Mouse (Mus musculus): ENCODE results near the gene Dlg5. TPM values are rescaled to one million over a fixed set of nuclear protein-coding genes. Genes with fewer than 3 reads are reported as not detected.
A peak's percentile ranks its signal among the peaks of the same experiment; 100 is the strongest.

Gene Dlg5
- total and polyA plus RNA-seq, 2 experiments from 2014 or later, result 13.4 to 51.2 TPM

DNA sequence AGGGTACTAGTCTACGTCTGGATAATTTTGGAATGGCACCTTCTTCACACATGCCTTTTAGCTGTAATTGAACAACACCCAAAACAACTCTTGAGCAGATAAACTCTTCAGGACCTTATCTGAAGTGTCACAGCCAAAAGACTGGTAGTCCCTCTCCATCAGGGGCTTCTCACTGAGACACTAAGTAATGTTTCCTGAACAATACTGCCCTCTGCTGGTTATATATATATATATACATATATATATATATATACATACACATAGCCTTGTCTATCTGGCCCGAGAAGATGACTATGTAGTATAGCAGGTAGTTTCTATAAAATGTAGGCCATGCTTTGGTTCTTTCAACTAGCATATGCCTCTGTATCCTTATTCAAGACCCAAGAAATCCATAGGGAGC lies 29.8 kb upstream of the Dlg5 start:
- H3K27ac ChIP-seq, result no peak overlapping the region
- no peaks in the 10 kb centered on the region for H3K36me3 ChIP-seq (ENCODE audit: insufficient read depth, low read length)
- no peak overlapping the region for H3K4me3 ChIP-seq (ENCODE audit: low read length)
- DNase-seq (ENCODE audit: low spot score), result peak; percentile 81
- ATAC-seq, result peak; percentile 78; the same call in 1 of the 2 replicates
- no peak overlapping the region for H3K4me2 ChIP-seq (ENCODE audit: low read depth, low read length)
- H3K9ac ChIP-seq (replicated peaks; ENCODE audit: low read length), result no peak overlapping the region
- H3K27me3 ChIP-seq (ENCODE audit: insufficient read depth, low read length), result no peaks in the 10 kb centered on the region
- WGBS, result 48% methylated on average over 2 of the region's 2 CpGs
- H3K9me3 ChIP-seq (ENCODE audit: low read length), result no peaks in the 10 kb centered on the region
- H3K4me1 ChIP-seq (ENCODE audit: insufficient read depth, low read length), result no peaks in the 10 kb centered on the region
- TF ChIP-seq CTCF (IDR thresholded peaks at IDR 0.05; ENCODE audit: low read depth), result peak; percentile 46

DNA sequence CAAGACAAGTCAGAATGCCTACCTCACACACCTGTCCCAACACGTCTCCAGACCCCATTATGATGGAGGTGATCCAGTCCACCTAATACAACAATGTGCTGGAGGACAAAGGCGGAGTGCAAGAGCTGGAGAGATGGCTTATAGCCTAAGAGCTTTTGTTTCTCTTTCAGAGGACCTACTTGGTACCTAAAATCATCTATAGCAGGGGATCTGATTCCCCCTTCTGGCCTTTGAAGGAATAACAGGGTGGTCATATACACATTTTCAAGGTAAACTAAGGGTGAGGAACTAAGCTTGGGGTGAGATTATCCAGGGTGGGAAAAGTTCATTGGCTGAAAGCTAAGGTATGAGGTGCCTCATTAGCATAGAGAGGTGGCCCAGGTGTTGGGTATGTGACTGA lies 27.9 kb upstream of the Dlg5 start:
- Histone ChIP-seq H3K27ac (no peak overlapping the region), H3K9ac (replicated peaks; ENCODE audit: low read length) (no peak overlapping the region), H3K4me2 (ENCODE audit: low read depth, low read length) (no peak overlapping the region), H3K4me3 (ENCODE audit: low read length) (no peak overlapping the region), H3K9me3 (ENCODE audit: low read length) (no peaks in the 10 kb centered on the region), H3K36me3 (ENCODE audit: insufficient read depth, low read length) (no peaks in the 10 kb centered on the region), H3K4me1 (ENCODE audit: insufficient read depth, low read length) (no peaks in the 10 kb centered on the region), H3K27me3 (ENCODE audit: insufficient read depth, low read length) (no peaks in the 10 kb centered on the region)
- WGBS, result 58% methylated on average over 2 of the region's 2 CpGs
- TF ChIP-seq CTCF (IDR thresholded peaks at IDR 0.05; ENCODE audit: low read depth), result peak; percentile 82
- ATAC-seq (peak; percentile 25; the same call in 1 of the 2 replicates), DNase-seq (ENCODE audit: low spot score) (peak; percentile 72)

DNA sequence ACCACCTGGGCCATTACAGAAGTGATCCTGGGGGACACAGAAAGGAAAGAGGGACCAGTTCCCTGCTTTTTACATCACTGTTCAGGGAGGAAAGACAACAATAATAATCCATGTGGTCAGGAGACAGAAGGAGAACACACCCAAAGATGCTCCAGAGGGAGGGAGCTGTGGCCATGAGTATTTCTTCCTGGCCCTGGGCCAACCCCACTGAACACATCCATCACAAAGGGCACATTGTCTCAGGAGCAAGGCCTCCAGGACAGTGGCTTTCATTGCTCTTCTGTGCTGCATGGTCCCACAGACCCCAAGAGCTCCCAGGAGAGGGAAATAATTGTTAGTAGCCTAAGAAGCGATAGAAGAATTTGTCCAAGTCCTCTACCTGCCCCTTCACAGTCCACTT lies 23.9 kb upstream of the Dlg5 start:
- WGBS, result 59% methylated on average over 1 of the region's 1 CpGs
- H3K36me3 ChIP-seq (ENCODE audit: insufficient read depth, low read length), result no peaks in the 10 kb centered on the region

DNA sequence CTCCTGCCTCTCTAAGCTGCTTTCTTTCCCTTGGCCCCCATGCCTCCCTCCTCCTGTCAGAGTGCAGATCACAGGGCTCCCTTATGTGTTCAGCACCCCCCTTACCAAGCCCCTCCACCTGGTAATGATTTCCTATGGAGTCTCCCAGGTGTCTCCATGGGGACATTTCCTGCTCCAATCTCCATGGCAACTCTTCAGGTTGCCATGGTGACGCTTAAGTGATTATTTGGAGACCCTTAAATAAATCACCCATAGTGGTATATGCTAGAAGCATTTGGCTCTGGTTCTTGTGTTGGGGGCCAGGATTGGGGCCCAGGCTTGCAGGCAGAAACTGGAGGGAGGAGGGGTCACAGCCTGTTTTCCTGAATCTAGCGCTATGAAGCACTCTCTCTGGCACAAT lies 17.2 kb upstream of the Dlg5 start:
- Histone ChIP-seq H3K27ac (peak overlapping the region; percentile 59), H3K4me1 (ENCODE audit: insufficient read depth, low read length) (peaks cover 8% of the 10 kb centered on the region; the same call in 1 of the 2 replicates), H3K4me3 (ENCODE audit: low read length) (no peak overlapping the region), H3K9me3 (ENCODE audit: low read length) (no peaks in the 10 kb centered on the region), H3K4me2 (ENCODE audit: low read depth, low read length) (no peak overlapping the region), H3K36me3 (ENCODE audit: insufficient read depth, low read length) (no peaks in the 10 kb centered on the region), H3K27me3 (ENCODE audit: insufficient read depth, low read length) (no peaks in the 10 kb centered on the region), H3K9ac (replicated peaks; ENCODE audit: low read length) (no peak overlapping the region)
- no peak for TF ChIP-seq CTCF (IDR thresholded peaks at IDR 0.05; ENCODE audit: low read depth)
- WGBS, result 40% methylated on average over 2 of the region's 2 CpGs
- ATAC-seq (peak; percentile 88), DNase-seq (ENCODE audit: low spot score) (peak; percentile 84)

More for the DNA sequence above, 23.9 kb upstream of the Dlg5 start:
- Histone ChIP-seq H3K4me3 (ENCODE audit: low read length) (no peak overlapping the region), H3K27me3 (ENCODE audit: insufficient read depth, low read length) (no peaks in the 10 kb centered on the region), H3K9ac (replicated peaks; ENCODE audit: low read length) (no peak overlapping the region), H3K9me3 (ENCODE audit: low read length) (no peaks in the 10 kb centered on the region), H3K27ac (no peak overlapping the region), H3K4me1 (ENCODE audit: insufficient read depth, low read length) (no peaks in the 10 kb centered on the region), H3K4me2 (ENCODE audit: low read depth, low read length) (no peak overlapping the region)
- DNase-seq (ENCODE audit: low spot score) (no peak), ATAC-seq (no peak)
- no peak for TF ChIP-seq CTCF (IDR thresholded peaks at IDR 0.05; ENCODE audit: low read depth)

DNA sequence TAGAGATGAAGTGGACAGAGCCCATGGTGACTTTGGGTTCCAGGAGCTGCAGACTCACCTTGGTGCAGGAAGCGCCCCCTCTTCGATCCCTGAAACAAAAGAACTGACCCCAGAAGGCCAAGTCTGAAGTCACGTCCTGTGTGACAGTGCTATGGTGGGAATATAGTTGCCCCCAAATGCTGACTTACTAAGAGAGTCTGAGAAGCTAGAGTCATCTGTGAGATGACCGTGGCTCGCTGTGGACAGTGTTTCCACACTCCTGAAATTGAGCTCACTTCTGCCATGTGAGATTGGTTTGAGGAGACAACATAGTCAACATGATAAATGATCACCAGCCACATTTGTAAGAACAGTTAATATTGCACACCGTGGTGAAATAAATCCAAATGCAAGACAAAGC lies 16.7 kb upstream of the Dlg5 start:
- Histone ChIP-seq H3K4me2 (ENCODE audit: low read depth, low read length) (no peak overlapping the region), H3K9ac (replicated peaks; ENCODE audit: low read length) (no peak overlapping the region), H3K27ac (peak overlapping the region; percentile 59; the same call in 1 of the 2 replicates), H3K4me3 (ENCODE audit: low read length) (no peak overlapping the region), H3K9me3 (ENCODE audit: low read length) (no peaks in the 10 kb centered on the region), H3K4me1 (ENCODE audit: insufficient read depth, low read length) (peaks cover 8% of the 10 kb centered on the region; the same call in 1 of the 2 replicates), H3K36me3 (ENCODE audit: insufficient read depth, low read length) (no peaks in the 10 kb centered on the region), H3K27me3 (ENCODE audit: insufficient read depth, low read length) (no peaks in the 10 kb centered on the region)
- 68% methylated on average over 6 of the region's 6 CpGs for WGBS
- ATAC-seq (peak; percentile 8; the same call in 1 of the 2 replicates), DNase-seq (ENCODE audit: low spot score) (no peak)
- no peak for TF ChIP-seq CTCF (IDR thresholded peaks at IDR 0.05; ENCODE audit: low read depth)

DNA sequence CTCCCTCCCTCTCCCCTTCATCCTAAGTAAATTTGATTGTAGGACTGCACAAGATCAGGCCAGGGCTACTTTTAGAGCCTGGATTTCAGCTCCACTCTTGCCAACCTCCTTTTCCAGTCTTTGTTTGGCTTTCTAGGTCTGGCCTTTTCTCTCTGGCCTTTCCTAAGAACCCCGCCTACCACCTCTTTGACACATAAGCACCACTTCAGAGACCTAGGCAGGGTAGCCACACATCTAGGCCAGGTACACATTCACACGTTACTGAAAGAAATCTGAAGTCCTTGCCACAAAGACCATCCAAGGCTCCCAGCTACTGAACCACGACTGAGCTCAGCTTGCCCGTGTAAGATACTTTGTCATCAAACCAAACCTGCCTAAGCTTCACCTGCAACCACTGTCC lies 14.7 kb upstream of the Dlg5 start:
- Histone ChIP-seq H3K36me3 (ENCODE audit: insufficient read depth, low read length) (no peaks in the 10 kb centered on the region), H3K9ac (replicated peaks; ENCODE audit: low read length) (no peak overlapping the region), H3K9me3 (ENCODE audit: low read length) (no peaks in the 10 kb centered on the region), H3K27me3 (ENCODE audit: insufficient read depth, low read length) (no peaks in the 10 kb centered on the region), H3K4me3 (ENCODE audit: low read length) (no peak overlapping the region), H3K4me2 (ENCODE audit: low read depth, low read length) (no peak overlapping the region), H3K27ac (no peak overlapping the region), H3K4me1 (ENCODE audit: insufficient read depth, low read length) (peaks cover 8% of the 10 kb centered on the region; the same call in 1 of the 2 replicates)
- TF ChIP-seq CTCF (IDR thresholded peaks at IDR 0.05; ENCODE audit: low read depth), result no peak
- DNase-seq (ENCODE audit: low spot score) (no peak), ATAC-seq (no peak)
- WGBS, result 70% methylated on average over 4 of the region's 4 CpGs

DNA sequence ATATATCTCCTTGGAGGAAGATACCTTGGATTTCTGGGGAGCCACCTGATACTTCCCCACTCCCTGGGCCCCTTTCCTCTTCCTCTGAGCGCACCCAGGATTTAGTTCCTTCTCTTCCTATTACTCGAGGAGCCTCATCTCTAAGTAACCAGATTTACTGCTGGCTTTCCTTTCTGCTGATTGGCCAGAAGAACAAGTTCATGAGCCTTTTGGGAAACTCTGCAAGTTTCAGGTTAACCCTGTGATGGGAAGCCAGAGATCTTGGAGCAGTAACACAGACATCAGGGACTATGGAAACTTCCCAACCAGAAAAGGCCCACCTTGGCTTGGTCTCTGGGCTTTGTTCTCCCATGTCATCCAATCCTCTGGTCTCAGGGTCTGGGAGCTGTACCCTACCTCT lies 10.2 kb upstream of the Dlg5 start:
- 53% methylated on average over 2 of the region's 2 CpGs for whole genome bisulfite sequencing
- H3K4me1 ChIP-seq (ENCODE audit: insufficient read depth, low read length), result peaks cover 4% of the 10 kb centered on the region; the same call in 1 of the 2 replicates
- no peak for TF ChIP-seq CTCF (IDR thresholded peaks at IDR 0.05; ENCODE audit: low read depth)
- DNase-seq (ENCODE audit: low spot score) (no peak), ATAC-seq (no peak)
- no peaks in the 10 kb centered on the region for H3K9me3 ChIP-seq (ENCODE audit: low read length)
- H3K9ac ChIP-seq (replicated peaks; ENCODE audit: low read length), result no peak overlapping the region
- H3K27me3 ChIP-seq (ENCODE audit: insufficient read depth, low read length), result no peaks in the 10 kb centered on the region
- no peak overlapping the region for H3K4me3 ChIP-seq (ENCODE audit: low read length)
- H3K4me2 ChIP-seq (ENCODE audit: low read depth, low read length), result no peak overlapping the region
- H3K27ac ChIP-seq, result no peak overlapping the region
- H3K36me3 ChIP-seq (ENCODE audit: insufficient read depth, low read length), result no peaks in the 10 kb centered on the region
